Mouse (Mus musculus): ENCODE measurements around the gene Rexo2. TPM values are rescaled to one million over a fixed set of nuclear protein-coding genes. Genes with fewer than 3 reads are reported as not detected.

Gene Rexo2
- total and polyA plus RNA-seq, 3 experiments: 190 to 338 TPM; not detected in 1

- Histone ChIP-seq H3K36me3 (ENCODE audit: control insufficient read depth in 1 of 2, insufficient read depth in 2 of 2, low read length in 2 of 2) (peaks cover 21% of the 10 kb centered on the region in 2 experiments), H3K4me1 (ENCODE audit: control insufficient read depth in 1 of 2, insufficient read depth in 2 of 2, low read length in 2 of 2) (peaks cover 6 to 9% of the 10 kb centered on the region in 2 experiments; a peak in 3 of 4 replicates), H3K9me3 (replicated peaks; ENCODE audit: insufficient read depth, low read length) (no peaks in the 10 kb centered on the region), H3K9ac (ENCODE audit: control insufficient read depth, low read depth, low read length, poor library complexity, severe bottlenecking) (no peak overlapping the region), H3K27me3 (ENCODE audit: control insufficient read depth in 1 of 2, insufficient read depth in 2 of 2, low read length in 2 of 2) (no peaks in the 10 kb centered on the region), H3K4me3 (ENCODE audit: control insufficient read depth in 1 of 2, insufficient read depth in 1 of 2, low read depth in 2 of 2, low read length in 2 of 2) (no peak overlapping the region), H3K79me2 (ENCODE audit: control insufficient read depth, insufficient read depth, low read length, poor library complexity) (peaks cover 9% of the 10 kb centered on the region; the same call in 1 of the 2 replicates), H3K27ac (ENCODE audit: control insufficient read depth, low read depth, low read length) (no peak overlapping the region)
- DNase-seq (ENCODE audit: low read depth, low spot score): no peak
- TF ChIP-seq HCFC1 (IDR thresholded peaks at IDR 0.05; ENCODE audit: low read depth, low read length) (no peak), TAL1 (IDR thresholded peaks at IDR 0.05; ENCODE audit: low read length) (no peak), KAT2A (conservative IDR thresholded peaks at IDR 0.05; ENCODE audit: low read depth, low read length) (no peak), ELF1 (IDR thresholded peaks at IDR 0.05; ENCODE audit: low read depth, low read length) (no peak), POLR2AphosphoS5 (IDR thresholded peaks at IDR 0.05; ENCODE audit: borderline replicate concordance, low read depth, low read length) (no peak), GABPA (IDR thresholded peaks at IDR 0.05; ENCODE audit: low read depth, low read length) (no peak), ZKSCAN1 (IDR thresholded peaks at IDR 0.05; ENCODE audit: low read depth, low read length) (no peak), MYB (IDR thresholded peaks at IDR 0.05; ENCODE audit: low read depth, low read length) (no peak), MEF2A (IDR thresholded peaks at IDR 0.05; ENCODE audit: extremely low read depth, insufficient replicate concordance, low read depth, low read length, poor library complexity, severe bottlenecking) (no peak), UBTF (IDR thresholded peaks at IDR 0.05; ENCODE audit: borderline replicate concordance, insufficient read depth, low read depth, low read length) (no peak), CHD1 (IDR thresholded peaks at IDR 0.05; ENCODE audit: low read depth, low read length) (no peak), E2F4 (IDR thresholded peaks at IDR 0.05; ENCODE audit: borderline replicate concordance, low read depth, low read length) (no peak), ZMIZ1 (IDR thresholded peaks at IDR 0.05; ENCODE audit: low read depth, low read length) (no peak), ZNF384 (IDR thresholded peaks at IDR 0.05; ENCODE audit: low read depth, low read length) (no peak), MAX (IDR thresholded peaks at IDR 0.05; ENCODE audit: low read length) (no peak), POLR2A (IDR thresholded peaks at IDR 0.05; ENCODE audit: control insufficient read depth in 1 of 2, insufficient read depth in 1 of 2, low read depth in 1 of 2, low read length in 2 of 2, poor library complexity in 1 of 2) (no peak), TCF12 (IDR thresholded peaks at IDR 0.05; ENCODE audit: low read depth, low read length) (no peak), GATA1 (IDR thresholded peaks at IDR 0.05; ENCODE audit: low read depth, low read length) (no peak), RCOR1 (IDR thresholded peaks at IDR 0.05; ENCODE audit: low read depth, low read length) (no peak), RAD21 (IDR thresholded peaks at IDR 0.05; ENCODE audit: low read depth, low read length) (no peak)
Measured at GRCm38 (mm10) chr9:48473131-48473530, 7.3 kb downstream of the Rexo2 start.

- no peak overlapping the region for H3K9ac ChIP-seq (ENCODE audit: control insufficient read depth, low read depth, low read length, poor library complexity, severe bottlenecking)
- no peak overlapping the region for H3K4me3 ChIP-seq (ENCODE audit: control insufficient read depth in 1 of 2, insufficient read depth in 1 of 2, low read depth in 2 of 2, low read length in 2 of 2)
- peaks cover 16 to 24% of the 10 kb centered on the region in 2 experiments for H3K36me3 ChIP-seq (ENCODE audit: control insufficient read depth in 1 of 2, insufficient read depth in 2 of 2, low read length in 2 of 2)
- no peak for DNase-seq (ENCODE audit: low read depth, low spot score)
- no peaks in the 10 kb centered on the region for H3K27me3 ChIP-seq (ENCODE audit: control insufficient read depth in 1 of 2, insufficient read depth in 2 of 2, low read length in 2 of 2)
- H3K79me2 ChIP-seq (ENCODE audit: control insufficient read depth, insufficient read depth, low read length, poor library complexity): peaks cover 7% of the 10 kb centered on the region; the same call in 1 of the 2 replicates
- peaks cover 3 to 6% of the 10 kb centered on the region in 2 experiments; a peak in 3 of 4 replicates for H3K4me1 ChIP-seq (ENCODE audit: control insufficient read depth in 1 of 2, insufficient read depth in 2 of 2, low read length in 2 of 2)
- H3K27ac ChIP-seq (ENCODE audit: control insufficient read depth, low read depth, low read length): no peak overlapping the region
- H3K9me3 ChIP-seq (replicated peaks; ENCODE audit: insufficient read depth, low read length): no peaks in the 10 kb centered on the region
- TF ChIP-seq MXI1 (IDR thresholded peaks at IDR 0.05; ENCODE audit: low read depth, low read length): no peak
- no peak for TF ChIP-seq USF2 (IDR thresholded peaks at IDR 0.05; ENCODE audit: borderline replicate concordance in 1 of 2, insufficient read depth in 1 of 2, low read depth in 1 of 2, low read length in 2 of 2)
- no peak for TF ChIP-seq MAZ (IDR thresholded peaks at IDR 0.05; ENCODE audit: low read depth, low read length)
- no peak for TF ChIP-seq NELFE (IDR thresholded peaks at IDR 0.05; ENCODE audit: low read depth, low read length)
- TF ChIP-seq CTCF (IDR thresholded peaks at IDR 0.05 in 2 of 3, conservative IDR thresholded peaks at IDR 0.05 in 1 of 3; ENCODE audit: control insufficient read depth in 1 of 3, insufficient read depth in 1 of 3, low read depth in 2 of 3, low read length in 3 of 3, poor library complexity in 1 of 3, severe bottlenecking in 1 of 3): no peak
- TF ChIP-seq EP300 (IDR thresholded peaks at IDR 0.05; ENCODE audit: low read depth in 1 of 2, low read length in 2 of 2): no peak
- TF ChIP-seq BHLHE40 (IDR thresholded peaks at IDR 0.05; ENCODE audit: borderline replicate concordance, low read depth, low read length): no peak
- TF ChIP-seq MAFK (IDR thresholded peaks at IDR 0.05; ENCODE audit: borderline replicate concordance, low read depth, low read length): no peak
- no peak for TF ChIP-seq KAT2A (conservative IDR thresholded peaks at IDR 0.05; ENCODE audit: low read depth, low read length)
- no peak for TF ChIP-seq ZKSCAN1 (IDR thresholded peaks at IDR 0.05; ENCODE audit: low read depth, low read length)
- no peak for TF ChIP-seq POLR2AphosphoS2 (IDR thresholded peaks at IDR 0.05; ENCODE audit: low read length)
- TF ChIP-seq MYB (IDR thresholded peaks at IDR 0.05; ENCODE audit: low read depth, low read length): no peak
- no peak for TF ChIP-seq MYC (IDR thresholded peaks at IDR 0.05; ENCODE audit: low read depth, low read length)
- TF ChIP-seq MAX (IDR thresholded peaks at IDR 0.05; ENCODE audit: low read length): no peak
- TF ChIP-seq CHD1 (IDR thresholded peaks at IDR 0.05; ENCODE audit: low read depth, low read length): no peak
- TF ChIP-seq UBTF (IDR thresholded peaks at IDR 0.05; ENCODE audit: borderline replicate concordance, insufficient read depth, low read depth, low read length): no peak
Measured at GRCm38 (mm10) chr9:48472441-48473025, 7.9 kb downstream of the Rexo2 start.

All from MEL (cell line).